Mouse (Mus musculus): Measurements from ENCODE around the gene Map2.

Map2 gene

GRCm38 (mm10) chr1:66394944-66395637 lies 220.0 kb downstream of the Map2 start:
- DNase-seq (ENCODE audit: low read depth, low spot score): no peak

GRCm38 (mm10) chr1:66395826-66396225 lies 220.8 kb downstream of the Map2 start:
- no peak for DNase-seq (ENCODE audit: low read depth, low spot score)

DNA sequence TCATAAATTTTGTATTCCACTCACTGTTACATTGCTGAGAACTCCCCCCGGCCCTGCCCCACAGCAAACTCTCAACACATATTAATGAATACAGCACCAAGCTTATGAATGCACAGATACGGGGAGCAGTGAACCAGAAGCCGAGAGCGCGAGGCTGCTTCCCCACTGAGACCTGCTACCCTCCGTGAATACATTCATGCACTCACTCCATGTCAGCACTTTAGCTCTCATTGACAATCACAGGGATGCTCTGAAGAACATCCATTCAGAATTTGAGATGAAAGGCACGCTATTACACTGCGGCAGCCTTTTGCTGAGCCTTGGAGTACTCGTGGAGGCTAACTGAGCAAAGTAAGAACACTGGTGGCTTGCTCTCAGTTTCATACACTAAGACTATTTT lies 226.8 kb downstream of the Map2 start:
- DNase-seq (ENCODE audit: low read depth, low spot score): no peak

- no peak for DNase-seq (ENCODE audit: low read depth, low spot score)
Observed at GRCm38 (mm10) chr1:66407270-66407967, 232.3 kb downstream of the Map2 start.

- no peak for DNase-seq (ENCODE audit: low read depth, low spot score)
Observed at GRCm38 (mm10) chr1:66418360-66418759, 243.3 kb downstream of the Map2 start.

DNA sequence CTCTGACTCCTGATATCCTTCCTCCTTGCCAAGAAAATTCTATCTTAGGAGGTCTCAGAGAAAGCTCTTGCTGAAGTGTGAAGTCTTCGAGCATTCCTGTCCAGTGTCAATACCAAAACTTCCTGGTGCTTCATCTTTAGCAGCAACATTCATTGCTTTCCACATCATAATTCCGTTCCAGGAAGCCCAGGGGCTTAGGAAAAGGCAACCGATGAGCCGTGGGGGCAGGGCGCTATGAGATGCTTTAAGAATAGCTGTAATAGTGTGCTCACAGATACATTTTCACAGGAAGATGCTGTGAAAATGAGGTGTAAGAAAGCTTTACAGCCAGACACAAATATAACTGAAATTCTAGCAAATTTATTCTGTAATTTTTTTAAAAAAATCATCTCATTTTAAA lies 251.0 kb downstream of the Map2 start:
- no peak for DNase-seq (ENCODE audit: low read depth, low spot score)

DNA sequence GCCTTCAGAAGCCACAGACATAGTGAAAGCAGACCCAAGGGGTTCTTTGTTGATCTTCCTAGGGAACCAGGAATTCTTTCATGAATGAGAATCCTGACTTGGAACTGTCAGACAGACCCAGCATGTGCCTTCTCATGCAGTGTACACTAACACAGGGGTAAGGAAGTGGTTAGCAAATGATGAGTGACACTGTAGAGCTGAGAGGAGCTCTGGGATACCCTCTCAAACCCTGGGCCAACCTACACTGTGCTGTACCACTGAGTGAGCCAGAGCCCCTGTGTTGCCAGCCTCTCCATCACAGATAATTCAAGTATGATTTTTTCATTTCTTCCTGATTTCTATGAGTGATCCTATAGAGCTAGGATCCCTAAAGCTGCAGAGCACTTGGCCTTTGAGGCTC lies 255.9 kb downstream of the Map2 start:
- no peak for DNase-seq (ENCODE audit: low read depth, low spot score)

DNA sequence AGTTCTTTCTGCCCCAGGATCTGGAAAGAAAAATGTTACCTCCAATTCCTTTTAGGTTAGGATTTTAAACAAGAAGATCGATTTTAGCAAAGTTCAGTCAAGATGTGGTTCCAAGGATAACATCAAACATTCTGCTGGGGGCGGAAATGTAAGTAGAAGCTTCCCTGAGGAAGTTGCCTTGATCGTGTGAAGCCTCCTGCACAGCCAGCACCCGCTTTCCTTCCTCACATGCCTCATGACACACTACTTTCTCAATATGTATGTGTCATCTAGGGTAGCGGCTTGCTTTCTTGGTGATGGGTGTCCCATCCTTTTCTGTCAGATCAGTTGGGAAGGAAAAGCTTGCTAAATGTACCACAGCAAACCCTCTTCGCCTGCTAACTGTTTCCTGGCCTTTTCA lies 256.4 kb downstream of the Map2 start:
- DNase-seq (ENCODE audit: low read depth, low spot score): no peak

- DNase-seq (ENCODE audit: low read depth, low spot score): no peak
Observed at GRCm38 (mm10) chr1:66438069-66438468, 263.0 kb downstream of the Map2 start.

GRCm38 (mm10) chr1:66442922-66443321 lies 267.8 kb downstream of the Map2 start:
- DNase-seq (ENCODE audit: low read depth, low spot score): peak; percentile 3

DNA sequence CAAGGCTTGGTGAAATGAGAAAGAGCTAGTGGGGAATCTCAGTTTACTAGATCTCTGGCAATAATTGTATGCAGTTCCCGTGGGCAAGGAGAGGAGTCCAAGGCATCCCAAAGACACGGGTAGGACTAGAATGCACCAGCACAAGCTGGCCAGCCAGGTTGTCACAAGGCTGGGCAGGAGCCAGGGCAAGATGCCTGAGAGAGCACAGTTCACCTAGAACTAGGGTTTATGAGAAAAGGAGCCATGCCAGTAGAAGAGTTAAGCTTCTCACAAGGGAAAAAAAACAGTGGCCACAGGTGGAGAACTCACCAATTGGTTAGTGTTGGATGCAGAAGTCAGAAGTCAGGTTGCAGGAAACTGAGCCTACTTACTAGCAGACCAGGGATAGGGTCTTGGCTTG lies 274.4 kb downstream of the Map2 start:
- DNase-seq (ENCODE audit: low read depth, low spot score): no peak

GRCm38 (mm10) chr1:66456580-66456979 lies 281.5 kb downstream of the Map2 start:
- no peak for DNase-seq (ENCODE audit: low read depth, low spot score)

DNA sequence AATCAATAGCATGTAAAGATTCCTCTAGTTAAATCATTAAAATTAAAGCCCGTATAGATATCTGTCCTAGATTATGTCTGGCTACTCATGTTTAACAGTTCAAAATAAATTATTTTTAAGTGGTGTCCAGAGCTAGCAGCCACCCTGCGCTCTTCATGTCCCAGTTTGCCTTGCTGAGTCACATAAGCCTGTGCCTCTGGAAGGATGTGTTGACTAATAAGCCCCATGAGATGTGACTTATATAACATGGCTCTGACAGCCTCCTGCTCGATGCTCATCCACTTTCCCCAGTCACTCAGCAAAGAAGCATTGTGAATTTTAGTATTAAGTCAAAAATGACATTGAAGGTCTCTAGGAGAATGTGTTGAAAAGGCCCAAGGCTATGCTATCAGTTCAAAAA lies 282.7 kb downstream of the Map2 start:
- no peak for DNase-seq (ENCODE audit: low read depth, low spot score)

DNA sequence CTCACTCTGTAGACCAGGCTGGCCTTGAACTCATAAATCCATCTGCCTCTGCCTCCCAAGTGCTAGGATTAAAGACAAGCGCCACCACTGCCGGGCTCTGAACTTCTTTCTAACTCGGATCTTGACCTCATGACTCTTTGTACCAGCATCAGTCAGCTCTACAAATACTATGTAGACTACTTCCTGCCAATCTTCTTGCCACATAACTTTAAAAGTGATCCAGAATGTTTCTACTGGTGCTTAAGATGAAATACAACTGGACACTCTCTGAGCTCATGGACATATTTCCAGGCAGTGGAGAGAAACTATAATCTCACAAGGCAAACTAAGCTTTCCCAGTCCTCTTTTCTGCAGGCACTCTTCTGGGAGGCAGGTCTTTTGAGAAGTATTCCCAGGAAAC lies 284.3 kb downstream of the Map2 start:
- DNase-seq (ENCODE audit: low read depth, low spot score): no peak

DNA sequence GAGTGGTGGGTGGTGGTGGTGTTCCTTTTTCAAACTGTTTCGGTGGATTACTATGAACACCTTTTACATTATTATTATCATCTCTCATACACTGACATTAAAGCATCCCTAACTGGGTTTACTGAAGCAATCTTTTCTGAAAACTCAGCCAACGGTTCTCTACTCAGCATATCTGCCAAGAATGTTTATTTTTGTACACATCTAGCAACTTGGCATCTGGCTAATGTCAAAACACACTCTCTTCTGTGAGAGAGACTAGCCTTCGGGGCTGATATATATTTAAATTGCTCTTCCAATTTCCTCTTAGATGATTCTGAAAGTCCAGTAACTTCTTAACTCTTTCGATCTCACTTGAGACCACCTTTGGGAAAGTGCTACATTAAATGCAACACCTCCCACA lies 285.8 kb downstream of the Map2 start:
- no peak for DNase-seq (ENCODE audit: low read depth, low spot score)

GRCm38 (mm10) chr1:66467821-66468703 lies 293.0 kb downstream of the Map2 start, which contains the start of gene Unc80:
Gene Unc80 (plus strand): TSS chr1:66468367.
- DNase-seq (ENCODE audit: low read depth, low spot score): peak; percentile 65

DNA sequence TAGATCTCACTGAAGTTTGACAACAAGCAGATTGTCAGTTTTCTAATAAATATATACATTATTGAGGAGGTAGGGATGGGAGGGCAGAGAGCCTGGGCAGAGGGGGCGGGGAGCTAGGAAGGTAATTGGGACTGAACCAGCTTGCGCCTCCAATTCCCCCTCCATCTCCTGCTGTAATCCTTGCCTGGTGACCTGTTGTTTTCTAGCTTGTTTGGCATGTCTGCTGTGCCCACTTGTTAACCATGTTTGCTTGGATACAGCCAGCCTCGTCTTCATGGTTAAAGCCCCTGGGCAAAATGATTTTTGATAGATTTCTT lies 293.6 kb downstream of the Map2 start:
- no peak for DNase-seq (ENCODE audit: low read depth, low spot score)

DNA sequence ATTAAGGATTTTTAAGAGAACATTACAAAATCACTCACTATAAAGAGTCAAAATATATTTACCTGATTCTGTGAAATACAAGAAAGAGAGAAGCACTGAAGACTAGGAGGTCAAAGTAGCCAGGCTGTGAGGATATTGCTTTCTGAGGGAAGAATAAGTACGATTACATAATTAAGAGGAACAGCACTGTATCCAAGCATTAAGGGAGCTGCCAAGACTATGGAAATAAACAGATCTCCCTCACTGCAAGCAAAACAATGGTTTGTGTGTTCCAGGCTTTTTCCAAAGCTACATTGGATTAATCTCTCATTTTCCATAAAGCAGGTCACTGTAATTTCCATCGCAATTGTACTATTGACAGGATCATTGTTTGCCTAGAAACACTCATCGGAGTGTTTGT lies 307.7 kb downstream of the Map2 start:
- DNase-seq (ENCODE audit: low read depth, low spot score): no peak

Measured in ZHBTc4 (cell line).